Mouse (Mus musculus): Measurements from ENCODE around the gene Wdr90. TPM values are rescaled to one million over a fixed set of nuclear protein-coding genes. Genes with fewer than 3 reads are reported as not detected.
A peak's percentile ranks its signal among the peaks of the same experiment; 100 is the strongest.
"Not testable (repeated sequence)": the region's sequence is repeated elsewhere in the genome, so short reads cannot be mapped to it uniquely, and the experiment has no call there.

The Wdr90 gene
- total and polyA plus RNA-seq, 2 experiments from 2014 or later, result 13.2 to 40.2 TPM

GRCm38 (mm10) chr17:25873405-25874147 is 12.3 kb upstream of the Wdr90 start:
- WGBS, result 81% methylated on average over 11 of the region's 11 CpGs
- Histone ChIP-seq H3K36me3 (ENCODE audit: insufficient read depth) (peaks cover 11% of the 10 kb centered on the region; the same call in 1 of the 2 replicates), H3K4me2 (ENCODE audit: low read depth) (peak overlapping the region; percentile 70), H3K9ac (peak overlapping the region; percentile 89; the same call in 1 of the 2 replicates), H3K27me3 (ENCODE audit: insufficient read depth, low read length) (no peaks in the 10 kb centered on the region), H3K4me1 (ENCODE audit: insufficient read depth) (peaks cover 16% of the 10 kb centered on the region; the same call in 1 of the 2 replicates), H3K27ac (ENCODE audit: low read depth, low read length) (peak overlapping the region; percentile 96; the same call in 1 of the 2 replicates), H3K9me3 (ENCODE audit: low read length) (no peaks in the 10 kb centered on the region), H3K4me3 (ENCODE audit: low read depth, low read length) (peak overlapping the region; percentile 69)
- DNase-seq (no peak), ATAC-seq (no peak)
- TF ChIP-seq CTCF (IDR thresholded peaks at IDR 0.05; ENCODE audit: low read depth), result no peak

GRCm38 (mm10) chr17:25872676-25873075 is 11.4 kb upstream of the Wdr90 start:
- no peak overlapping the region for H3K27ac ChIP-seq (ENCODE audit: low read depth, low read length)
- no peak overlapping the region for H3K4me3 ChIP-seq (ENCODE audit: low read depth, low read length)
- no peaks in the 10 kb centered on the region for H3K9me3 ChIP-seq (ENCODE audit: low read length)
- H3K27me3 ChIP-seq (ENCODE audit: insufficient read depth, low read length), result no peaks in the 10 kb centered on the region
- no peak for TF ChIP-seq CTCF (IDR thresholded peaks at IDR 0.05; ENCODE audit: low read depth)
- DNase-seq (no peak), ATAC-seq (no peak)
- peaks cover 2% of the 10 kb centered on the region; the same call in 1 of the 2 replicates for H3K36me3 ChIP-seq (ENCODE audit: insufficient read depth)
- WGBS, result 81% methylated on average over 3 of the region's 3 CpGs
- peaks cover 16% of the 10 kb centered on the region; the same call in 1 of the 2 replicates for H3K4me1 ChIP-seq (ENCODE audit: insufficient read depth)
- H3K4me2 ChIP-seq (ENCODE audit: low read depth), result no peak overlapping the region
- no peak overlapping the region for H3K9ac ChIP-seq

GRCm38 (mm10) chr17:25871566-25871965 is 10.3 kb upstream of the Wdr90 start:
- ATAC-seq; H3K9me3 ChIP-seq (ENCODE audit: low read length); H3K4me3 ChIP-seq (ENCODE audit: low read depth, low read length); H3K27ac ChIP-seq (ENCODE audit: low read depth, low read length); H3K27me3 ChIP-seq (ENCODE audit: insufficient read depth, low read length); H3K4me2 ChIP-seq (ENCODE audit: low read depth); DNase-seq; H3K9ac ChIP-seq; H3K36me3 ChIP-seq (ENCODE audit: insufficient read depth): not testable (repeated sequence)
- H3K4me1 ChIP-seq (ENCODE audit: insufficient read depth), result peaks cover 10% of the 10 kb centered on the region; the same call in 1 of the 2 replicates

DNA sequence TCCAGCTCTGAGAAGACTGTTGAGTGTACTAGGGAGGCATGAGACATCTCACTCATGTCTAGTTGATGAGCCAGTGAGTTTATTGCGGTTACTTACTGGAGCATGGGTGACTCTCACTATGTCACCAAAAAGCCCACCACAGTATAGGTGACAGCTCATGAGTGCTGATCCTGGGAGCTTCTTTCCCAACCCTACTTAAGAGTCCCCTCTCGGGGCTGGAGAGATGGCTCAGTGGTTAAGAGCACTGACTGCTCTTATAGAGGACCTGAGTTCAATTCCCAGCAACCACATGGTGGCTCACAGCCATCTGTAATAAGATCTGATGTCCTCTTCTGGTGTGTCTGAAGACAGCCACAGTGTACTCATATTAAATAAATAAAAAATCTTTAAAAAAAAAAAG is 8.7 kb upstream of the Wdr90 start:
- WGBS, result 93% methylated on average over 2 of the region's 2 CpGs
- Histone ChIP-seq H3K9ac (no peak overlapping the region), H3K36me3 (ENCODE audit: insufficient read depth) (no peaks in the 10 kb centered on the region), H3K4me1 (ENCODE audit: insufficient read depth) (0 out of 2 replicates have a peak, but pooled peaks cover 4% of the 10 kb centered on the region), H3K4me3 (ENCODE audit: low read depth, low read length) (no peak overlapping the region), H3K27me3 (ENCODE audit: insufficient read depth, low read length) (no peaks in the 10 kb centered on the region), H3K27ac (ENCODE audit: low read depth, low read length) (no peak overlapping the region), H3K4me2 (ENCODE audit: low read depth) (no peak overlapping the region), H3K9me3 (ENCODE audit: low read length) (no peaks in the 10 kb centered on the region)
- TF ChIP-seq CTCF (IDR thresholded peaks at IDR 0.05; ENCODE audit: low read depth), result no peak
- ATAC-seq (no peak), DNase-seq (no peak)

- Histone ChIP-seq H3K27ac (ENCODE audit: low read depth, low read length) (no peak overlapping the region), H3K27me3 (ENCODE audit: insufficient read depth, low read length) (no peaks in the 10 kb centered on the region), H3K9ac (no peak overlapping the region), H3K4me3 (ENCODE audit: low read depth, low read length) (no peak overlapping the region), H3K4me1 (ENCODE audit: insufficient read depth) (0 out of 2 replicates have a peak, but pooled peaks cover 4% of the 10 kb centered on the region), H3K9me3 (ENCODE audit: low read length) (no peaks in the 10 kb centered on the region), H3K36me3 (ENCODE audit: insufficient read depth) (no peaks in the 10 kb centered on the region), H3K4me2 (ENCODE audit: low read depth) (no peak overlapping the region)
- no peak for ATAC-seq
- DNase-seq, result no peak
- TF ChIP-seq CTCF (IDR thresholded peaks at IDR 0.05; ENCODE audit: low read depth), result no peak
- WGBS, result 81% methylated on average over 8 of the region's 8 CpGs
Observed at GRCm38 (mm10) chr17:25869498-25869897, 8.2 kb upstream of the Wdr90 start.

DNA sequence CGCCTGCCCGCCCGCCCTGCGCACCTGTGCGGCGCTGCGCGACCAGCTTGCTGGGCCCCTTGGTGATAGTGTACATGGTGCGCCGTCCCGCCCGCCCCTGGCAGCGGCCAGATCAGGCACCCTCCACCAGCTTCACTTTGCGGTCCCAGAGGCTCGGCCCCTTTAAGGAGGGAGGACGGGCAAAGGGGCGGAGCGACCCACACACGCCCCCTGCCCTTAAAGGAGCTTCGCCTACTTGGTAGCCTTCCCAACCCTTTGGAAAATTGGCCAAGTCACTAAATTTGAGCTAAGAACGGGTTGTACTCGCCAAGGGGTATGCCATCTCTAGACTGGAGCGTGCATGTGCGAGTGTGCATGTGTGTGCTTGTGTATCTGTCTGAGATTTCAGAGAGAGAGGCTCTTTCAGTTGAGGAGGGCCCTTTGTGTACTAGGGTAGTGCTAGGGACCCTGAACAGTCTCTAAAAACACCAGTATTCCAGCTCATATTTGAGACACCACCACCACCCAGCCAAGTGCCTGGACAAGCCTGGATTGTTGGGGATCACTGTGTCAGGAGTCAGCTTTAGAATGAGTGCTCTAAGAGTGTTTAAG is 7.4 kb upstream of the Wdr90 start, which contains the start of gene Mcrip2:
Gene Mcrip2 (minus strand): TSS at position 164 of the 591 bp plus-strand sequence.
- Histone ChIP-seq H3K36me3 (ENCODE audit: insufficient read depth) (no peaks in the 10 kb centered on the region; the same call in 1 of the 2 replicates), H3K4me1 (ENCODE audit: insufficient read depth) (0 out of 2 replicates have a peak, but pooled peaks cover 4% of the 10 kb centered on the region), H3K9ac (peak within 1 kb of the TSS; percentile 57), H3K4me3 (ENCODE audit: low read depth, low read length) (peak within 1 kb of the TSS; percentile 59), H3K27ac (ENCODE audit: low read depth, low read length) (peak within 1 kb of the TSS; percentile 17), H3K4me2 (ENCODE audit: low read depth) (peak within 1 kb of the TSS; percentile 92), H3K9me3 (ENCODE audit: low read length) (no peaks in the 10 kb centered on the region), H3K27me3 (ENCODE audit: insufficient read depth, low read length) (no peaks in the 10 kb centered on the region)
- under 1% methylated on average over 24 of the region's 24 CpGs for WGBS
- peak; percentile 34; the same call in 1 of the 2 replicates for TF ChIP-seq CTCF (IDR thresholded peaks at IDR 0.05; ENCODE audit: low read depth)
- ATAC-seq (peak; percentile 94), DNase-seq (peak; percentile 85)

Data from forebrain, postnatal 0 days (tissue).